Mouse (Mus musculus) kidney, postnatal 36 days (tissue): Measurements from ENCODE around the gene Rnf183.

Experiments
- DNase-seq, 2 experiments: peaks; one replicate each; pipeline ENCODE4 v3.0.0; 2021 to 2022; ENCODE audit warnings: mixed read lengths in 2 of 2

The Rnf183 gene

GRCm38 (mm10) chr4:62379724-62380381 is 55.2 kb downstream of the Rnf183 start:
- DNase-seq = no peak
